In genomic region chr2:146855599-146856039, GRCm38 (mm10) we compare ENCODE assay signal across 8 mouse cellular contexts. TPM values are rescaled to one million over a fixed set of nuclear protein-coding genes. Genes with fewer than 3 reads are reported as not detected.
DNase-seq lines count a peak whose midpoint lies in the region; ATAC-seq and TF ChIP-seq lines count a peak whose summit lies in the region.

TSS of gene Kiz (plus strand) at chr2:146855864.

- H3K79me2 ChIP-seq in myocyte (ENCODE audit: control insufficient read depth, insufficient read depth): no peaks in the 10 kb centered on the region

- TF ChIP-seq POLR2A in myocyte (IDR thresholded peaks at IDR 0.05; ENCODE audit: insufficient read length, low read depth): peak; percentile 96

- peak within 1 kb of the TSS; percentile 26 for H3ac ChIP-seq in myocyte (ENCODE audit: control insufficient read depth, insufficient read length)

- H3K36me3 ChIP-seq in heart, embryonic 13.5 days: no peaks in the 10 kb centered on the region
- H3K36me3 ChIP-seq in liver, embryonic 11.5 days (ENCODE audit: control insufficient read depth, insufficient read depth, low read length): no peaks in the 10 kb centered on the region
- no peaks in the 10 kb centered on the region for H3K36me3 ChIP-seq in myocyte (ENCODE audit: control insufficient read depth, insufficient read depth)

- H3K27ac ChIP-seq in brown adipose tissue, adult 24 weeks (replicated peaks; ENCODE audit: low read depth, low read length): peak within 1 kb of the TSS; percentile 6
- H3K27ac ChIP-seq in heart, embryonic 13.5 days (replicated peaks): peak within 1 kb of the TSS; percentile 84
- H3K27ac ChIP-seq in liver, embryonic 11.5 days (ENCODE audit: low read depth, low read length): peak within 1 kb of the TSS; percentile 55; the same call in 1 of the 2 replicates

- peak within 1 kb of the TSS; percentile 84 for H3K4me2 ChIP-seq in heart, embryonic 13.5 days
- H3K4me2 ChIP-seq in liver, embryonic 11.5 days: peak within 1 kb of the TSS; percentile 74
- H3K4me2 ChIP-seq in myocyte (ENCODE audit: low read depth): peak within 1 kb of the TSS; percentile 81

- H3K9me3 ChIP-seq in heart, embryonic 13.5 days: no peaks in the 10 kb centered on the region
- no peaks in the 10 kb centered on the region for H3K9me3 ChIP-seq in liver, embryonic 11.5 days (ENCODE audit: control insufficient read depth, low read length)

- H3K9ac ChIP-seq in heart, embryonic 13.5 days: peak within 1 kb of the TSS; percentile 90
- H3K9ac ChIP-seq in liver, embryonic 11.5 days (ENCODE audit: low read depth, low read length): peak within 1 kb of the TSS; percentile 84

- WGBS in heart, embryonic 13.5 days: 1% methylated on average over 32 of the region's 32 CpGs
- 2% methylated on average over 32 of the region's 32 CpGs for WGBS in liver, embryonic 11.5 days

- H3K27me3 ChIP-seq in heart, embryonic 13.5 days (replicated peaks): no peaks in the 10 kb centered on the region
- H3K27me3 ChIP-seq in liver, embryonic 11.5 days (replicated peaks; ENCODE audit: control insufficient read depth, insufficient read depth, low read length): no peaks in the 10 kb centered on the region
- H3K27me3 ChIP-seq in myocyte (ENCODE audit: control insufficient read depth, insufficient read depth, insufficient read length): no peaks in the 10 kb centered on the region

- ATAC-seq in CD4-positive, CD25-positive, alpha-beta regulatory T cell, adult 4 months: peak; percentile 91
- ATAC-seq in erythroid progenitor cell, adult 5-6 weeks (replicated peaks; ENCODE audit: low FRiP score, poor library complexity, severe bottlenecking): peak; percentile 96
- peak; percentile 100 for ATAC-seq in heart, embryonic 13.5 days (ENCODE audit: extremely low read depth, insufficient number of reproducible peaks, low FRiP score, low TSS enrichment)
- ATAC-seq in liver, embryonic 11.5 days (replicated peaks; ENCODE audit: low FRiP score): peak; percentile 100

- peak; percentile 96 for DNase-seq in kidney, postnatal 10 days
- peak; percentile 96 for DNase-seq in liver, embryonic 11.5 days (ENCODE audit: low spot score)
- DNase-seq in spleen, postnatal 4 days (ENCODE audit: low spot score in 2 of 2): peak; percentile 97 to 98

- H3K4me3 ChIP-seq in brown adipose tissue, adult 24 weeks (ENCODE audit: insufficient read depth, low read depth, low read length): peak within 1 kb of the TSS; percentile 69
- H3K4me3 ChIP-seq in heart, embryonic 13.5 days: peak within 1 kb of the TSS; percentile 81
- peak within 1 kb of the TSS; percentile 88 for H3K4me3 ChIP-seq in liver, embryonic 11.5 days (ENCODE audit: low read depth, low read length)
- H3K4me3 ChIP-seq in myocyte: peak within 1 kb of the TSS; percentile 59

- H3K4me1 ChIP-seq in brown adipose tissue, adult 24 weeks (ENCODE audit: control insufficient read depth, insufficient read depth, insufficient read length, low read length): no peaks in the 10 kb centered on the region
- H3K4me1 ChIP-seq in heart, embryonic 13.5 days: peaks cover 3% of the 10 kb centered on the region; the same call in 1 of the 2 replicates
- H3K4me1 ChIP-seq in liver, embryonic 11.5 days (replicated peaks; ENCODE audit: control insufficient read depth, insufficient read depth, low read length): no peaks in the 10 kb centered on the region

TF ChIP-seq in myocyte, 11 proteins besides CTCF, POLR2A, EP300 and RAD21:
- peak in 2 of 3 experiments; percentile 63 to 91 for TF ChIP-seq MYOD1 (IDR thresholded peaks at IDR 0.05; ENCODE audit: control insufficient read depth in 1 of 3, insufficient read length in 2 of 3, low read depth in 2 of 3)
- TF ChIP-seq MAX (IDR thresholded peaks at IDR 0.05; ENCODE audit: low read depth): no peak
- TF ChIP-seq SRF (IDR thresholded peaks at IDR 0.05; ENCODE audit: control insufficient read depth, insufficient read length, low read depth): no peak
- peak; percentile 39 for TF ChIP-seq TCF3 (IDR thresholded peaks at IDR 0.05; ENCODE audit: insufficient read length, low read depth)
- TF ChIP-seq MYOG (IDR thresholded peaks at IDR 0.05; ENCODE audit: control insufficient read depth in 1 of 3, insufficient read depth in 1 of 3, insufficient read length in 2 of 3, low read depth in 2 of 3): peak in 2 of 3 experiments; percentile 90 to 92
- no peak for TF ChIP-seq TCF12 (IDR thresholded peaks at IDR 0.05; ENCODE audit: insufficient read depth, poor library complexity, severe bottlenecking)
- no peak for TF ChIP-seq REST (IDR thresholded peaks at IDR 0.05; ENCODE audit: insufficient read depth, insufficient read length)
- no peak for TF ChIP-seq USF1 (IDR thresholded peaks at IDR 0.05; ENCODE audit: low read depth)
- TF ChIP-seq E2F4 (IDR thresholded peaks at IDR 0.05; ENCODE audit: insufficient read depth): no peak
- no peak for TF ChIP-seq CEBPB (IDR thresholded peaks at IDR 0.05; ENCODE audit: insufficient read depth, poor library complexity, severe bottlenecking)
- TF ChIP-seq POLR2AphosphoS2 (IDR thresholded peaks at IDR 0.05; ENCODE audit: insufficient read length, low read depth): peak; percentile 89
TF ChIP-seq in myocyte: peak in this region for 4.

RNA-seq across cellular contexts. Expression of gene Kiz, which starts in this region (rescaled TPM):
- polyA plus RNA-seq in CD4-positive, CD25-positive, alpha-beta regulatory T cell, adult 4 months (2017; shearing (Covaris generic)): 10 to 100 TPM; 20.3 to 28.6 TPM
- 33.6 and 48.2 TPM in 2 replicates for polyA plus RNA-seq in brown adipose tissue, adult 24 weeks (2012; ENCODE audit: insufficient read depth, insufficient read length, missing spikeins)
- 28.1 and 32.4 TPM in 2 replicates for total RNA-seq in erythroid progenitor cell, adult 5-6 weeks (2015; ENCODE audit: low replicate concordance)
- 25.7 and 41.7 TPM in 2 replicates for total RNA-seq in erythroid progenitor cell, adult 5-6 weeks (2017; ENCODE audit: low replicate concordance)
- polyA plus RNA-seq in heart, embryonic 13.5 days (2015; fragmentation: Nextera tagmentation; extraction: Ambion mirVana): 21.5 and 25.2 TPM in 2 replicates
- polyA plus RNA-seq in liver, embryonic 11.5 days (2014; fragmentation: Nextera tagmentation; extraction: Ambion mirVana): 17.2 and 22.3 TPM in 2 replicates
- polyA plus RNA-seq in myocyte (2012; fragmentation: generic; extraction: Trizol): 9.6 TPM

Comparison
In these comparisons a context has a peak if more than half of its experiments do, and no peak if none do; other contexts are left out.
1. Peak in every context shown above with its lines: DNase-seq, ATAC-seq, H3K4me3 ChIP-seq and H3K27ac ChIP-seq.
2. H3K27ac ChIP-seq: peak in every context shown above with its lines; median percentile 84 in heart, embryonic 13.5 days; 55 in liver, embryonic 11.5 days; 6 in brown adipose tissue, adult 24 weeks.